In genomic region chr4:40680250-40680860, GRCm38 (mm10) we compare ENCODE assay signal across 8 mouse cellular contexts. TPM values are rescaled to one million over a fixed set of nuclear protein-coding genes. Genes with fewer than 3 reads are reported as not detected.
DNase-seq lines count a peak whose midpoint lies in the region; ATAC-seq lines count a peak whose summit lies in the region.

No protein-coding gene starts in this region.

- H3K4me1 ChIP-seq in neural tube, embryonic 15.5 days = peaks cover 12% of the 10 kb centered on the region

- H3K27ac ChIP-seq in neural tube, embryonic 15.5 days (replicated peaks) = no peak overlapping the region

- H3K27me3 ChIP-seq in neural tube, embryonic 15.5 days (replicated peaks) = no peaks in the 10 kb centered on the region

- H3K4me2 ChIP-seq in neural tube, embryonic 15.5 days = no peak overlapping the region

- H3K9me3 ChIP-seq in neural tube, embryonic 15.5 days (replicated peaks) = no peaks in the 10 kb centered on the region

- H3K36me3 ChIP-seq in neural tube, embryonic 15.5 days = 0 out of 2 replicates have a peak, but pooled peaks cover 2% of the 10 kb centered on the region

- H3K4me3 ChIP-seq in neural tube, embryonic 15.5 days (replicated peaks) = no peak overlapping the region

- 55% methylated on average over 5 of the region's 5 CpGs for WGBS in neural tube, embryonic 15.5 days

- DNase-seq in adrenal gland, postnatal 25 days = peak; percentile 22
- DNase-seq in adrenal gland, adult 8-10 months = no peak
- peak; percentile 47 for DNase-seq in neural tube, embryonic 10.5 days (ENCODE audit: extremely low spot score, low spot score)
- peak; percentile 45 for DNase-seq in embryo, embryonic 9.5 days (ENCODE audit: extremely low spot score)
- DNase-seq in kidney, postnatal 36 days = peak; percentile 41 to 60
- DNase-seq in natural killer cell, adult 2 months (ENCODE audit: low spot score in 2 of 2) = peak; percentile 9 to 39
- DNase-seq in urinary bladder, adult 2 months (ENCODE audit: low spot score) = no peak

- ATAC-seq in neural tube, embryonic 15.5 days (ENCODE audit: low FRiP score) = no peak

- H3K9ac ChIP-seq in neural tube, embryonic 15.5 days (replicated peaks) = no peak overlapping the region

RNA-seq across cellular contexts. Expression of gene Aptx, which starts 22.6 kb away (rescaled TPM):
- 16.3 and 24.9 TPM in 2 replicates for total RNA-seq in adrenal gland, postnatal 25 days (2021)
- total RNA-seq in adrenal gland, adult 8-10 months (2022) = 10 to 100 TPM; 19.8 to 25.7 (median 23.7) TPM
- 41.0 and 41.2 TPM in 2 replicates for polyA plus RNA-seq in neural tube, embryonic 15.5 days (2015; fragmentation: Nextera tagmentation; extraction: Ambion mirVana)
- 17.5 and 19.3 TPM in 2 replicates for polyA plus RNA-seq in urinary bladder, adult 2 months (2012; rRNA removed)

RNA-seq across cellular contexts. Expression of gene Dnaja1, which starts 41.6 kb away (rescaled TPM):
- 235 and 424 TPM in 2 replicates for total RNA-seq in adrenal gland, postnatal 25 days (2021)
- total RNA-seq in adrenal gland, adult 8-10 months (2022) = 100 to 1,000 TPM; 201 to 366 (median 233) TPM
- 652 and 681 TPM in 2 replicates for polyA plus RNA-seq in neural tube, embryonic 15.5 days (2015; fragmentation: Nextera tagmentation; extraction: Ambion mirVana)
- polyA plus RNA-seq in urinary bladder, adult 2 months (2012; rRNA removed) = 47.7 and 61.5 TPM in 2 replicates

Comparison
In these comparisons a context has a peak if more than half of its experiments do, and no peak if none do; other contexts are left out.
1. DNase-seq: peak in adrenal gland, postnatal 25 days (single experiment), neural tube, embryonic 10.5 days (single experiment), embryo, embryonic 9.5 days (single experiment), kidney, postnatal 36 days (2 of 2) and natural killer cell, adult 2 months (2 of 2); none in adrenal gland, adult 8-10 months (single experiment) and urinary bladder, adult 2 months (single experiment).